Mouse (Mus musculus) left cerebral cortex, adult 18-20 months (tissue): ENCODE data around the gene 4931409K22Rik. TPM values are rescaled to one million over a fixed set of nuclear protein-coding genes. Genes with fewer than 3 reads are reported as not detected.

Experiments
- DNase-seq, 2 experiments: peaks; one replicate each; pipeline ENCODE4 v3.0.0; 2021 to 2022; ENCODE audit warnings: low spot score in 2 of 2, mixed read lengths in 1 of 2
- microRNA-seq, 2 experiments: library from miRNA; unstranded; fragments of <30 nt; microRNA quantifications; one replicate each; pipeline ENCODE4 v1.2.0; 2021
- total RNA-seq, 2 experiments: library from RNA; stranded (reverse); gene quantifications; 2 replicates each; pipeline ENCODE4 v1.2.3; 2021

4931409K22Rik gene
- total RNA-seq, 2 experiments from 2014 or later: not detected

DNA sequence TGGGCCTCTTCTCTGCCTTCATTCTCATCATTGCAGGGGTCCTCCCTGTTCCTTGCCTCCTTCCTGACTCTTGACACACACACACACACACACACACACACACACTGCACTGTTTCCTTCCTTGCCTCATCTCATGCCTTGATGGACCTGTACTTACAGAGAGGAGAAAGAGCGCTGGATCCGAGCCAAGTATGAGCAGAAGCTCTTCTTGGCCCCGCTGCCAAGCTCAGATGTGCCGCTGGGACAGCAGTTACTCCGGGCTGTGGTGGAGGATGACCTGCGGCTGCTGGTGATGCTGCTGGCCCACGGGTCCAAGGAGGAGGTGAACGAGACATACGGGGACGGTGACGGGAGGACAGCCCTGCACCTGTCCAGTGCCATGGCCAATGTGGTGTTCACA, 55.8 kb downstream of the 4931409K22Rik start:
- DNase-seq: no peak

DNA sequence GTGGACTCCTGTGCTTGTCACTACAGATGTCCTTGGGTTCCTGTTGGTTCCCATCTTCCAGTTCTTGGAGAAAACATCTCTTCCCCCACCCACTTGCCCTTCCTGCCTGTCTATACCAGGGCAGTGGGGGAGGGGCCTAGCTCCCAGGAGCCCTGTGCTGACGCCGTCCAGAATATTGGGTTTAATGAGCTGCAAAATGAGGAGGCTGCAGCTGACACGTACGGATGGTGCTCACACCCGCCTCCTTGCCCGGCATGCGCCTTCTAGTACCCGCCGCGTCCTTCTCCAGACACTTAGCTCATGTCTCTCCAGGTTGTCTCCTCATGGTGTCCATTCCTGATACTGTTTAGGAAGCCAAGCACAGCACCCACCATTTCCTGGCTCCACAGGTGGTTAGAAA, 57.5 kb downstream of the 4931409K22Rik start:
- DNase-seq: peak; percentile 54 to 64

DNA sequence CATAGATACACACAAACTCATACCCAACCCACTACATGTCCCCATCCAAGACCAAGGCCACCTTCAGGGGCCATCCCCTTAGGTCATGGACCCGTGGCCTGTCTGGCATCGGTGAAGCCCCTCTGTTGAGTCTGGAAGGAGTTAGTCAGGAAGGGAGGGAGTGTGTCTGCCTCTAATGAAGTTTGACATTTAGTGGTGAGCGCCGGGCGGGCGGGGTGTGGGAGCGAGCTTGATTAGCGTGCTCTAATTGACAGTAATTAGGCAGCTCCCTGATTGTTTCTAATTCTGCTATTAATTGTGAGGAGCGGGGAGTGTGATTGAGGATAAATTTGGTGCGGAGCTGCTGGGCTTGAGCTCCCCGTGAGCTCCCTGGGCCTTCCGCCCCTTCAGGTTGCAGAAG, 59.1 kb downstream of the 4931409K22Rik start:
- no peak for DNase-seq

DNA sequence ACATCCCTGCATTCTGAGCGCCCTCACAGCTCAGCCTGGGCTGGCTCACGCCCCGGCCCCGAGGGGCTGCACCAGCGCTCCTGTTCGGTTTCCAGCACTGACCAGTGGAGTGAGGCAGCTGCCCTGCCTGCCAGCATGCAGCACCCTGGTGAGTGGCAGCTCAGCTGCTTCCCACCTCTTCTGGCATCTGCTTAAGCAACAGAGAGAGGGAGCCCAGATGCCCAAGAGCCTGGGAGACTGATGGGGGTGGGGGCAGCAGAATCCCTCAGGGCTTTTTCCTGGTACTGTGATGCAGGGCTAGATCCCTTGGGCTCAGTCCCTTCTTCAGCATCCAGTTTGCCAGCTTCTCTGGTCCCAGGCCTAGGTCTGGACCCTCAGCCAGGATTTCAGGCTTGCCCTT, 59.9 kb downstream of the 4931409K22Rik start:
- no peak for DNase-seq

- no peak for DNase-seq
Measured at GRCm38 (mm10) chr5:24495019-24495418, 61.6 kb downstream of the 4931409K22Rik start.

Small RNAs within 50 kb of the gene (microRNA-seq; reads per million reads assigned to microRNA genes)
- gene Mir671: 2,029 to 2,907 reads per million in 2 experiments

Other genes with a start within 250 kb of the 4931409K22Rik start
- gene Kcnh2, start 205.2 kb downstream of the 4931409K22Rik start, total RNA-seq: 10 to 100 TPM; 29.6 to 36.2 TPM
- 10 to 100 TPM in 1 of 2 experiments, 1 to 10 TPM in 1; 8.0 to 10.7 TPM for gene Nos3, start 192.0 kb downstream of the 4931409K22Rik start, total RNA-seq
- 1 to 10 TPM; 4.2 to 6.4 TPM for gene Atg9b, start 164.7 kb downstream of the 4931409K22Rik start, total RNA-seq
- 10 to 100 TPM; 43.3 to 56.1 TPM for gene Abcb8, start 163.1 kb downstream of the 4931409K22Rik start, total RNA-seq
- under 1 TPM in 1 of 2 experiments, not detected in 1; 0.54 TPM for gene Asic3, start 143.4 kb downstream of the 4931409K22Rik start, total RNA-seq
- 100 to 1,000 TPM; 128 to 129 TPM for gene Cdk5, start 133.3 kb downstream of the 4931409K22Rik start, total RNA-seq
- 10 to 100 TPM; 28.9 to 31.0 TPM for gene Slc4a2, start 133.0 kb downstream of the 4931409K22Rik start, total RNA-seq
- 100 to 1,000 TPM; 108 to 131 TPM for gene Fastk, start 111.5 kb downstream of the 4931409K22Rik start, total RNA-seq
- 10 to 100 TPM; 27.2 to 27.3 TPM for gene Tmub1, start 109.0 kb downstream of the 4931409K22Rik start, total RNA-seq
- gene Agap3, start 104.6 kb downstream of the 4931409K22Rik start, total RNA-seq: 100 to 1,000 TPM; 517 to 575 TPM
- under 1 TPM; 0.21 to 0.33 TPM for gene Gbx1, start 29.6 kb downstream of the 4931409K22Rik start, total RNA-seq
- gene Asb10, start 15.8 kb downstream of the 4931409K22Rik start, total RNA-seq: not detected
- gene Abcf2, start 20.7 kb upstream of the 4931409K22Rik start, total RNA-seq: 10 to 100 TPM; 89.7 to 90.5 TPM
- gene Chpf2, start 29.9 kb upstream of the 4931409K22Rik start, total RNA-seq: 10 to 100 TPM; 65.9 to 76.4 TPM
- gene Smarcd3, start 67.6 kb upstream of the 4931409K22Rik start, total RNA-seq: 100 to 1,000 TPM in 1 of 2 experiments, 10 to 100 TPM in 1; 93.6 to 103 TPM
- 10 to 100 TPM; 78.7 to 84.1 TPM for gene Nub1, start 128.7 kb upstream of the 4931409K22Rik start, total RNA-seq
- 1 to 10 TPM in 1 of 2 experiments, under 1 TPM in 1; 0.56 to 1.0 TPM for gene Wdr86, start 173.9 kb upstream of the 4931409K22Rik start, total RNA-seq
- not detected for gene Crygn, start 201.2 kb upstream of the 4931409K22Rik start, total RNA-seq